Mouse (Mus musculus): ENCODE measurements around the gene Lmod1.
A peak's percentile ranks its signal among the peaks of the same experiment; 100 is the strongest.

- TF ChIP-seq CTCF (IDR thresholded peaks at IDR 0.05; ENCODE audit: extremely low read depth, insufficient read depth, low read length) (no peak), POLR2A (IDR thresholded peaks at IDR 0.05; ENCODE audit: extremely low read depth, insufficient read depth, low read length) (peak; percentile 51; the same call in 1 of the 2 replicates)
These were observed 40.7 kb upstream of the Lmod1 start, which contains the start of gene Rnpep for GRCm38 (mm10) chr1:135283826-135284291.

Measured in cortical plate, adult 2 months (tissue).